Mouse (Mus musculus) embryonic facial prominence, embryonic 11.5 days (tissue): ENCODE data around the gene Cdh6. TPM values are rescaled to one million over a fixed set of nuclear protein-coding genes. Genes with fewer than 3 reads are reported as not detected.

Source experiments
- ATAC-seq: fragments of 200-750 bp; cut with Nextera tagmentation; replicated peaks from 2 replicates; pipeline ENCODE4 v1.8.0; 2017; ENCODE audit warnings: low read depth; ENCODE audit not compliant: insufficient number of reproducible peaks, low FRiP score, low TSS enrichment
- DNase-seq: peaks from one replicate; pipeline ENCODE4 v3.0.0-alpha.2; 2015; ENCODE audit warnings: low spot score
- H3K27ac ChIP-seq: fragments of 300-500 bp; sonication (generic); replicated peaks from 2 replicates; pipeline ENCODE4 v1.5.1; 2014; ENCODE audit warnings: mild to moderate bottlenecking, low read depth, low read length, control low read depth
- H3K27me3 ChIP-seq: fragments of 300-500 bp; sonication (generic); 2 replicates; pipeline ENCODE4 v1.6.1; 2014; ENCODE audit warnings: mild to moderate bottlenecking, low read length, moderate library complexity, mixed read lengths; ENCODE audit not compliant: control insufficient read depth, insufficient read depth
- H3K36me3 ChIP-seq: fragments of 300-500 bp; sonication (generic); replicated peaks from 2 replicates; pipeline ENCODE4 v1.6.1; 2014; ENCODE audit warnings: low read depth, mild to moderate bottlenecking, low read length, moderate library complexity, mixed read lengths; ENCODE audit not compliant: control insufficient read depth, insufficient read depth
- H3K4me1 ChIP-seq: fragments of 300-500 bp; sonication (generic); 2 replicates; pipeline ENCODE4 v1.6.1; 2014; ENCODE audit warnings: low read length, mixed read lengths; ENCODE audit not compliant: control insufficient read depth, insufficient read depth
- H3K4me2 ChIP-seq: fragments of 300-500 bp; sonication (generic); 2 replicates; pipeline ENCODE4 v1.6.1; 2014; ENCODE audit warnings: low read depth, mild to moderate bottlenecking, control low read depth, low read length, moderate library complexity
- H3K4me3 ChIP-seq: fragments of 300-500 bp; sonication (generic); 2 replicates; pipeline ENCODE4 v1.5.1; 2014; ENCODE audit warnings: low read depth, low read length, control low read depth
- H3K9ac ChIP-seq: fragments of 300-500 bp; sonication (generic); replicated peaks from 2 replicates; pipeline ENCODE4 v1.6.1; 2014; ENCODE audit warnings: mild to moderate bottlenecking, control low read depth, low read length
- H3K9me3 ChIP-seq: fragments of 300-500 bp; sonication (generic); replicated peaks from 2 replicates; pipeline ENCODE4 v1.6.1; 2016; ENCODE audit warnings: mild to moderate bottlenecking, low read length, inconsistent platforms, mixed read lengths; ENCODE audit not compliant: control insufficient read depth
- WGBS: fragments of 180-500 bp; shearing (Covaris S2); extraction: QIAGEN DNeasy Blood & Tissue Kit; methylation state at CpG from one replicate; pipeline ENCODE4 v1.1.7; 2014; 5-methylcytosine and 5-hydroxymethylcytosine counted together
- polyA plus RNA-seq: library from polyadenylated mRNA; unstranded; fragments of >200 nt; fragmentation: Nextera tagmentation; extraction: Ambion mirVana; gene quantifications from 2 replicates; pipeline ENCODE4 v1.2.1, GENCODE M21; 2014

The Cdh6 gene
- polyA plus RNA-seq, 1 experiment from 2014 or later, result 14.6 TPM

GRCm38 (mm10) chr15:13196237-13196636 is 22.8 kb upstream of the Cdh6 start:
- Histone ChIP-seq H3K27ac (no peak overlapping the region), H3K27me3 (no peaks in the 10 kb centered on the region), H3K4me2 (no peak overlapping the region), H3K9ac (no peak overlapping the region), H3K4me3 (no peak overlapping the region), H3K9me3 (no peaks in the 10 kb centered on the region), H3K36me3 (no peaks in the 10 kb centered on the region), H3K4me1 (no peaks in the 10 kb centered on the region)
- 34% methylated on average over 1 of the region's 1 CpGs for WGBS
- DNase-seq (peak; percentile 6), ATAC-seq (no peak)

GRCm38 (mm10) chr15:13194048-13194447 is 20.6 kb upstream of the Cdh6 start:
- Histone ChIP-seq H3K9me3 (no peaks in the 10 kb centered on the region), H3K9ac (no peak overlapping the region), H3K27ac (no peak overlapping the region), H3K4me1 (no peaks in the 10 kb centered on the region), H3K27me3 (no peaks in the 10 kb centered on the region), H3K36me3 (no peaks in the 10 kb centered on the region), H3K4me2 (no peak overlapping the region), H3K4me3 (no peak overlapping the region)
- no peak for DNase-seq
- ATAC-seq, result no peak

GRCm38 (mm10) chr15:13193076-13193475 is 19.6 kb upstream of the Cdh6 start:
- Histone ChIP-seq H3K4me2 (no peak overlapping the region), H3K9me3 (no peaks in the 10 kb centered on the region), H3K27ac (no peak overlapping the region), H3K27me3 (no peaks in the 10 kb centered on the region), H3K4me1 (no peaks in the 10 kb centered on the region), H3K36me3 (no peaks in the 10 kb centered on the region), H3K9ac (no peak overlapping the region), H3K4me3 (no peak overlapping the region)
- ATAC-seq (no peak), DNase-seq (no peak)
- 72% methylated on average over 11 of the region's 11 CpGs for WGBS

GRCm38 (mm10) chr15:13183661-13184060 is 10.2 kb upstream of the Cdh6 start:
- Histone ChIP-seq H3K4me2 (no peak overlapping the region), H3K4me3 (no peak overlapping the region), H3K36me3 (no peaks in the 10 kb centered on the region), H3K27me3 (no peaks in the 10 kb centered on the region), H3K27ac (no peak overlapping the region), H3K9me3 (no peaks in the 10 kb centered on the region), H3K9ac (no peak overlapping the region), H3K4me1 (no peaks in the 10 kb centered on the region)
- ATAC-seq (no peak), DNase-seq (no peak)
- 93% methylated on average over 5 of the region's 5 CpGs for WGBS

- H3K4me2 ChIP-seq, result no peak overlapping the region
- no peaks in the 10 kb centered on the region for H3K9me3 ChIP-seq
- no peak overlapping the region for H3K27ac ChIP-seq
- H3K36me3 ChIP-seq, result no peaks in the 10 kb centered on the region
- DNase-seq (no peak), ATAC-seq (no peak)
- no peak overlapping the region for H3K9ac ChIP-seq
- 81% methylated on average over 8 of the region's 8 CpGs for WGBS
- no peaks in the 10 kb centered on the region for H3K4me1 ChIP-seq
- no peaks in the 10 kb centered on the region for H3K27me3 ChIP-seq
- no peak overlapping the region for H3K4me3 ChIP-seq
These were observed 8.0 kb upstream of the Cdh6 start for GRCm38 (mm10) chr15:13181430-13181829.

GRCm38 (mm10) chr15:13181014-13181413 is 7.5 kb upstream of the Cdh6 start:
- 47% methylated on average over 4 of the region's 4 CpGs for WGBS
- H3K36me3 ChIP-seq, result no peaks in the 10 kb centered on the region
- ATAC-seq (no peak), DNase-seq (peak; percentile 53)
- no peak overlapping the region for H3K4me2 ChIP-seq
- no peak overlapping the region for H3K27ac ChIP-seq
- no peak overlapping the region for H3K4me3 ChIP-seq
- H3K27me3 ChIP-seq, result no peaks in the 10 kb centered on the region
- H3K9ac ChIP-seq, result no peak overlapping the region
- no peaks in the 10 kb centered on the region for H3K4me1 ChIP-seq
- H3K9me3 ChIP-seq, result no peaks in the 10 kb centered on the region

- 23% methylated on average over 9 of the region's 9 CpGs for WGBS
- no peaks in the 10 kb centered on the region for H3K4me1 ChIP-seq
- H3K36me3 ChIP-seq, result no peaks in the 10 kb centered on the region
- no peak overlapping the region for H3K4me2 ChIP-seq
- ATAC-seq, result no peak
- H3K4me3 ChIP-seq, result no peak overlapping the region
- H3K9me3 ChIP-seq, result no peaks in the 10 kb centered on the region
- no peak for DNase-seq
- no peak overlapping the region for H3K9ac ChIP-seq
- H3K27me3 ChIP-seq, result no peaks in the 10 kb centered on the region
- no peak overlapping the region for H3K27ac ChIP-seq
These were observed 2.5 kb upstream of the Cdh6 start for GRCm38 (mm10) chr15:13175978-13176377.

GRCm38 (mm10) chr15:13174618-13174980 is 1.1 kb upstream of the Cdh6 start:
- no peaks in the 10 kb centered on the region for H3K4me1 ChIP-seq
- H3K4me3 ChIP-seq, result no peak overlapping the region
- H3K9ac ChIP-seq, result no peak overlapping the region
- peak overlapping the region; percentile 85 for H3K4me2 ChIP-seq
- no peak overlapping the region for H3K27ac ChIP-seq
- H3K27me3 ChIP-seq, result no peaks in the 10 kb centered on the region
- no peaks in the 10 kb centered on the region for H3K36me3 ChIP-seq
- no peak for ATAC-seq
- DNase-seq, result peak; percentile 65
- H3K9me3 ChIP-seq, result no peaks in the 10 kb centered on the region
- WGBS, result 7% methylated on average over 6 of the region's 6 CpGs
